Mouse (Mus musculus): ENCODE data around the gene Dctn5.
A peak's percentile ranks its signal among the peaks of the same experiment; 100 is the strongest.

Gene Dctn5

DNA sequence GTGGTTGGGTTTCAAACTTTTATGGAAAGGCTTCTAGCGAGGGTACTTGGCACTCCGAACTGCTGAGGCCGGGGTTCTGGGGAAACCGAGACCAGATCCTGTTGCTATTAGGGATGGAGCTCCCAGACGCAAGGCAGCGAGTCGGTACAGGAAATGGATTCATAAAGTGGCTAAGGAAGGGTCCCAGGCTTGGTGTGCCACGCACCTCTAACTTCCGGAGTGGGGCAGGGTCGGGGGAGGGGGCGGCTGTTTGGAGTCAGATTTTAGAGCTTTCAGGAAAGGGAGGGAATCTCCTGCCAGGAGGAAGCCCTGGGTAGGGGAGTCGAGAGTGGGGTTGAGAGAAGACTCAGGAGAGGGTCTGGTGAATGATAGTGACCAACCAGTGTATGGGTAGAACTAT is 27.2 kb downstream of the Dctn5 start:
- no peak for DNase-seq (ENCODE audit: low read depth, low spot score)

DNA sequence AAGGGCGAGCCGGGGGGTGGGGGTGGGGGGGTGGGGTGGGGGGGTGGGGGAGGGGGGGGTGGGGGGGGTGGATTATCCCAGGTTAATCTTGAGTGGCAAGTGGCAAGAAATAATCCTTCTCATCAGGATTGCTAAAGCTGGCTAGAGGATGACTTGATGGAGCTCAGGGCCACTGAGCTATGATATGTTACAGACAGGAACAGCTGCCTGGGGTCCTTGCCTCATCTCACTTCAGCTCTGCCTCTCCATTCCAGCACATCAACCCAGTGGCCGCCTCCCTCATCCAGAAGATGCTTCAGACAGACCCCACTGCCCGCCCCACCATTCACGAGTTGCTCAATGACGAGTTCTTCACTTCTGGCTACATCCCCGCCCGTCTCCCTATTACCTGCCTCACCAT is 30.9 kb downstream of the Dctn5 start:
- DNase-seq (ENCODE audit: low read depth, low spot score), result no peak

DNA sequence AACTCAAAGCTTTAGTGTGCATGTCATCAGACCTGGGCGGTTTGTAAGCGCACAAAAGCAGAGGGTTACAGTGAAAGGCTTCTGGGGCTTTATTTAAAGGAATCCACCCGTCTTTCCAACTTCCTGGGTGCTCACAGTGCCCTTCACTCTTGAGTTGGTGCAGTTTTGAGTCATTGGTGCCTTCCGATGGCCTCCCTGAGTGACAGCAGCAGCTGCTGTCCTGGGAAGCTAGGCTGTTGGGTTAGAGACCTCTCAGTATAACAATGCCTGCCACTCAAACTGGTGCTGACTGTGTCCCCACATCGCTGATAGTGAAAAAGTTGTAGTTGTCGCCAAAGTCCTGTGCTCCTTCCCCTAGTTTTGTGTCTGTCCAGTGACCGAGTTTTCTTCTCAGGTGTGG is 34.4 kb downstream of the Dctn5 start:
- DNase-seq (ENCODE audit: low read depth, low spot score), result no peak

DNA sequence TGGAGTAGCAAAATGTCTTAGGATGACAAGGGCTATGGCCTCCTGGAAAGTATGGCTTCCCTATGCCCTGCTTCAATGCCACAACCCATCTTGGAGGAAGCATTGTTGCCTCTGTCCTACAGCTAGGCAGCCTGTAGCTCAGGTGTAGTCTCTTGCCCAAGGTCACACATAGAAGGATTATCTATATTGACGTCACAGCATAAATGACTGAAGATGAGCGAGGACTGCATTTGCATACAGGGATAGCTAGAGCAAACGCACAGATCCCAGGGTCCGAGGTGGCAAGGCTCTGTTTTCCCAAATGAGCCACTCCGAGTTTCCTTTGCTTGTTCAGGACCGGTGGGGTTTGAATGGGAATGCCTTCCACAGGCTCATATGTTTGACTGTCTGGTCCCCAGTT is 37.9 kb downstream of the Dctn5 start:
- no peak for DNase-seq (ENCODE audit: low read depth, low spot score)

DNA sequence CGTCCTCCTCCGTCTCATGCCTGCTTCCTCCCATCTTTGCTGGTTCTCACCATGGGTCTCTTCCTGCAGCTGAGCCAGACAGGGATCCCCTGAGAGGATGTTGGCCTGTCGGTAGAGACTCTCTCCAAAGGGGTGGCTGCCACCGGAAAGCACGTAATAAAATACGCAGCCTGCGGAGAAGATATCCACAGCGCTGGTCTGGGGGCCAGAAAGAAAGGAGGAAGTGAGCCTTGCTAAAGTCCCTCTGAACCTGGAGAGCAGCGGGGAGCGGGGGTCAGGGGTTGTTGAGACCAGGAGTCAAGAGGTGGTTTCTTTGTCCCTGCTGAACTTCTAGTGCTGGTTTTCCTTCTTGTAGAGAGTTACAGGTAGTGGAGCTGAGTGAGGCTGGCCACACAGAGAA is 38.8 kb downstream of the Dctn5 start:
- no peak for DNase-seq (ENCODE audit: low read depth, low spot score)

DNA sequence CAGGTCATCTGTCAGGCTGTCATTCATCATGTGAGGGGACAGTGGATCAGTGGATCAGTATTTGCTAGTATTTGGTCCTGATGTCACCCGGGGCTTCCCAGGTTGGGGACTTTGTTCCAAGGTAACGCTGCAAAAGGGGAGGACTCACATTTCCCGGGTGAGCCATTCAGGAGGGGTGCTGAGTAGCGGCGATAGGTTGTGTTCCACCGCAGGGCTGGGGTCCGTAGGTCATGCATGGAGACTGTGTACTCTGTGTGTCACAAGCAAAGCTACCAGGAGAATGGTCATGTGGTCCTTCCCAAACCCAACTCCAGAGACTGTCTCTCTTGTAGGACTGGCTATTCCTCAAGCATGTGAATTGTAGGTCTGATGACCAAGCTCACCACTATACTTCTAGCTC is 47.9 kb downstream of the Dctn5 start:
- no peak for DNase-seq (ENCODE audit: low read depth, low spot score)

DNA sequence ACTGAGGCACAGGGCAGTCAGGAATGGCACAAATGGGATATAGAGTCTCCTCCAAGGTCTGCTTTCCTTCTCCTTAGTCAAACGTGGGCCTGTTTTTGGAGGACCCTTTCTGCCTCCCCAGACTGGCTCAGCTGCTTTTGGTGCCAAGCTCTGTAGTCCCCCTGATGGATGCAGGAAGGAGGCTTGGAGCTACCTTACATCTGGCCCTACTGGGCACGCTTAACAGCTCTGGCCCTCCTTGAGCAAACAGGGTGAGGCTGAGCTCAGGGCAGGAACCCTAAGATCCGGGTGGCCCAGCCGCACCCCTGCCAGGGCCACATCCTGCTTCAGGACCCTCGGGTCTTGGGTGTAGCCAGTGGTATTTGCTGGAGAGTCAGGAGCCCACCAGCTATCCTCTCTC is 51.7 kb downstream of the Dctn5 start:
- no peak for DNase-seq (ENCODE audit: low read depth, low spot score)

DNA sequence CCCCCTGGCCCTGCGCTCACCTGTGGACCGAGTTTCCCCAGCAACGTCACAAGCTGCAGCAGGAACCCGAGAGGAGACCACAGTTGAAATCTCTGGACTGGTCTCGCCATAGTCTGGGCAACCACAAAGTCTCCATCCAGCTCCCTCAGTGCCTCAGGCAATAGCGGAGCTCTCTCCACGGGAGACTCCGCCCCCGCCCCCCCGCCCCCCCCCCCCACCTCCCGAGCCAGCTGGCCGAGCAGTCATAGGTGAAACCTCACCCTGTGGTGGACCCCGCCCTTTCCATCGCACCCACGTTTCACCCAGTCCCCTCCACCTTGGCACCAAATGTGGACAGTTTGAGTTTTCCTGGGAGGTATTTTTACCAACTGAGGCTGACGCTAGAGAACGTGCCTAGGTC is 53.2 kb downstream of the Dctn5 start, which contains the start of gene Ern2:
Ern2 (minus strand) TSS at position 165 of the 400 bp plus-strand sequence.
- DNase-seq (ENCODE audit: low read depth, low spot score), result no peak

DNA sequence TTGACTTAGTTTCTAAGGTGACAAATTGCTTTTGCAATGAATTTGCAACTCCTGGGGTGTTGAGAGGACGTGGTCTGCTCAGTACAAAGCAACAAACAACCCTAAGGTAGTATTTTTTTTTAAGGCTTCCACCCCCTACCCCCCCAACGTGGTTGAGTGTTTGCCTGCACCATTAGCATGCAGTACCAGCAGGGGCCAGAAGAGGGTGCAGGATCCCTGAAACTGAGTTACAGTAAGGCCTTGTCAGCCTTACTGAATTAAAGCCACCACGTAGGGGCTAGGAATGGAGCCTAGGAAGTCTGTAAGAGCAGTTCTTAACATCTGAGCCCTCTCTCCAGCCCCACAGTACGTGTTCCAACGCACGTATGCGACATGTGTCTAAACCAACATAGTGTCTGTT is 56.6 kb downstream of the Dctn5 start:
- peak; percentile 60 for DNase-seq (ENCODE audit: low read depth, low spot score)

DNA sequence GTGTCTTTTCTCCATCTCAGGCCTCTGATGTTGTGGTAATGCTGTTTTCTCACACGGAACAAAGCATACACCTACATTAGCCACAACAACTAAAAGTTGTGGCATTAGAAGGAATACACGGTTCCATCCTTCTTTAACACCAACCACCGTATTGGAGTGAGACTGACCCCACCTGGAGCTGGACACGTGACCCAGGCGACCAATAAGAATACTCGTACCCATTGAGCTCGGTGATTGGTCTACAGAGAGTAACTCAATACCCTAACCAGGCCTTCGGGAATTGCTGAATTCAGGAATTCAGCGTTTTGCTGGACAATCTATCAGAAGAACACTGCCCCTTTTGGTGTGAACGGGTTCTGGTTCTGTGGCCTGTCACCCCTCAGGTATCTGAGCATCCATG is 58.3 kb downstream of the Dctn5 start:
- no peak for DNase-seq (ENCODE audit: low read depth, low spot score)

DNA sequence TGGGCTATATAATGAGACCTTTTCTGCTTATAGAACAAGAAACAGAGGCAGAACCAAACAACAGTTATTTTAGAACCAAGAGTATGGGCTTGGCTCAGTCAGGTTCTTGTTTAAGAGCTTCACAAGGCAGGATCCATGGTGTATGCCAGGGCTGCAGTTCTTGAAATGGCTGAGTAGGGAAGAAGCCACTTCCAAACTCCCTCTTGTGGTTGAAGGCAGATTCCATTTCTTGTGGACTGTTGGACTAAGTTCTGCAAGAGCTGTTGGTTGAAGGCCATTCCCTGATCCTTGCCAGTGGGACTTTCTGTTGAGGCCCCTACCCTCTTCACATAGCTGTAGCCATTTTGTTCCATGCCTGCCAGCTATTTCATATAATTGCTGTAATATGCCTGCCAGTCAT is 61.1 kb downstream of the Dctn5 start:
- DNase-seq (ENCODE audit: low read depth, low spot score), result no peak

DNA sequence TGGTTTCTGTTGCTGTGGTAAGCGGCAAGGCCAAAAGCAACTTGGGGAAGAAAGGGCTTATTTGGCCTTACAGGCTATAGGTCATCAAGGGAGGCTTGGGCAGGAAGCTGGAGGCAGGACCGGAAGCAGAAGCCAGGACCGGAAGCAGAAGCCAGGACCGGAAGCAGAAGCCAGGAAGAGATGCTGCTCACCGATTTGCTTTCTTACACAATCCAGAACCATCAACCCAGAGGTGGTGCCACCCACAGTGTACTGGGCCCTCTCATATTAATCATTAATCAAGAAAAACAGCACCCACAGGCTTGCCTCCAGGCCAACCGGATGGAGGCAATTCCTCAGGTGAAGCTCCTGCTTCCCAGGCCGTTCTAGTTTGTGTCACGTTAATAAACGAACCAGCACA is 63.9 kb downstream of the Dctn5 start:
- DNase-seq (ENCODE audit: low read depth, low spot score), result no peak

DNA sequence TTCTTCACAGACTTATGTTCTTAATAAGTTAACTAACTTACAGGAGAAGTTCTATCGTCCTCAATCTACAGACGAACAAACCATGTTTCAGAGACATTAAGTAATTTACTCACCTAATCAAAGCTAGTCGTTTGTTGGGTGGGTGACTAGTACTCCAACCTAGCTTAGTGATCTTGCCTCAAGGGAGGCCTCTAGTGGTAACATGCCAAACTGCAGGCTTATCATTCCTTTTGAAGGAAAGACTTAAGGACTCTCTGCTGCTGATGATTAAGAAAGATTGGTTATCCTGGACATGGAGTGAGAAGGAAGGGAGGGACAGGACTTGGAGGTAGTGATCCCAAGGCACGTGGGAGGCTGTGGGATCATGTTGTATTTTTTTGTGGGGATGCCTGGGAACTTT is 64.5 kb downstream of the Dctn5 start:
- DNase-seq (ENCODE audit: low read depth, low spot score), result peak; percentile 64
